Mouse (Mus musculus) right cerebral cortex, postnatal 25 days (tissue): ENCODE measurements at regions not wholly inside any gene's neighbourhood (a gene's known extent, or its start where the extent isn't known, plus 50 kb on each side); places are given as distances from the start of the nearest gene placed in this dataset.

Experiments used
- DNase-seq: peaks from one replicate; pipeline ENCODE4 v3.0.0; 2022

GRCm38 (mm10) chr6:104916787-104917186 lies 424.2 kb downstream of the Cntn6 start:
- DNase-seq, result peak; percentile 15

- DNase-seq, result no peak
Measured at GRCm38 (mm10) chr6:104922577-104922976, 430.0 kb downstream of the Cntn6 start.

GRCm38 (mm10) chr6:104926088-104926487 lies 433.5 kb downstream of the Cntn6 start:
- no peak for DNase-seq

GRCm38 (mm10) chr6:104930284-104930683 lies 437.7 kb downstream of the Cntn6 start:
- no peak for DNase-seq

GRCm38 (mm10) chr6:104932153-104932552 lies 439.6 kb downstream of the Cntn6 start:
- no peak for DNase-seq

- no peak for DNase-seq
Measured at GRCm38 (mm10) chr6:104939134-104939533, 446.5 kb downstream of the Cntn6 start.

GRCm38 (mm10) chr6:104974517-104974916 lies 481.9 kb downstream of the Cntn6 start:
- no peak for DNase-seq

- no peak for DNase-seq
Measured at GRCm38 (mm10) chr6:104984144-104984543, 491.6 kb downstream of the Cntn6 start.

- DNase-seq, result no peak
Measured at GRCm38 (mm10) chr6:104989863-104990262, 497.3 kb downstream of the Cntn6 start.

GRCm38 (mm10) chr6:104990366-104990765 lies 497.8 kb downstream of the Cntn6 start:
- no peak for DNase-seq

- DNase-seq, result no peak
Measured at GRCm38 (mm10) chr6:104999601-105000000, 507.0 kb downstream of the Cntn6 start.

GRCm38 (mm10) chr6:105020672-105021071 lies 528.1 kb downstream of the Cntn6 start:
- DNase-seq, result no peak

GRCm38 (mm10) chr6:105021174-105021573 lies 528.6 kb downstream of the Cntn6 start:
- DNase-seq, result no peak

GRCm38 (mm10) chr6:105066146-105066545 lies 573.6 kb downstream of the Cntn6 start:
- no peak for DNase-seq

GRCm38 (mm10) chr6:105090882-105091281 lies 586.6 kb upstream of the Cntn4 start:
- no peak for DNase-seq
